Mouse (Mus musculus): ENCODE results near the gene Osbp2. TPM values are rescaled to one million over a fixed set of nuclear protein-coding genes. Genes with fewer than 3 reads are reported as not detected.

Gene Osbp2
- polyA plus RNA-seq, 1 experiment from 2014 or later = 0.32 TPM

DNA sequence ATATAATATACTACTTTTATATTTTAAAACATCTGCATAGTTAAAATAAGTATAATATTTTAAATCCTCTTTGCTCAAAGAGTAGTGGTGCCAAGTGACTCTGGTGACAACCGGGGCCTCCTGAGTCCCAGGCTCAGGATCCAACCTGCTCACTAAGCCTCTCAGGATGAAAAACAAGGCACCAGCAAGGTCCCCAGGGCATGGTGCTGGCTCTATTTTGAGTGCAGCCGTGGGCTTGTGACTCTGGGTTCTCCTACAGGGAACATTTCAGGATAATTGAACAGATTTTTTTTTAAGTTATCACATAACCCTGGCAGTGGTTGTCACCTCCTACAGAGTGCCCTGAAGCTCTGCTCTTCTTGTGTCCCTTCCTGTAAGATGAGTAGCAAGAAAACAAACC lies 17.4 kb downstream of the Osbp2 start:
- no peaks in the 10 kb centered on the region for H3K36me3 ChIP-seq
- H3K27me3 ChIP-seq (replicated peaks) = no peaks in the 10 kb centered on the region
- H3K4me2 ChIP-seq = no peak overlapping the region
- no peak for ATAC-seq (ENCODE audit: insufficient number of reproducible peaks, low FRiP score)
- H3K9ac ChIP-seq = no peak overlapping the region
- 54% methylated on average over 2 of the region's 2 CpGs for WGBS
- no peak overlapping the region for H3K27ac ChIP-seq (ENCODE audit: poor library complexity, severe bottlenecking)
- H3K4me3 ChIP-seq = no peak overlapping the region
- no peaks in the 10 kb centered on the region; the same call in 1 of the 2 replicates for H3K9me3 ChIP-seq (replicated peaks)
- H3K4me1 ChIP-seq (replicated peaks) = peaks cover 16% of the 10 kb centered on the region

DNA sequence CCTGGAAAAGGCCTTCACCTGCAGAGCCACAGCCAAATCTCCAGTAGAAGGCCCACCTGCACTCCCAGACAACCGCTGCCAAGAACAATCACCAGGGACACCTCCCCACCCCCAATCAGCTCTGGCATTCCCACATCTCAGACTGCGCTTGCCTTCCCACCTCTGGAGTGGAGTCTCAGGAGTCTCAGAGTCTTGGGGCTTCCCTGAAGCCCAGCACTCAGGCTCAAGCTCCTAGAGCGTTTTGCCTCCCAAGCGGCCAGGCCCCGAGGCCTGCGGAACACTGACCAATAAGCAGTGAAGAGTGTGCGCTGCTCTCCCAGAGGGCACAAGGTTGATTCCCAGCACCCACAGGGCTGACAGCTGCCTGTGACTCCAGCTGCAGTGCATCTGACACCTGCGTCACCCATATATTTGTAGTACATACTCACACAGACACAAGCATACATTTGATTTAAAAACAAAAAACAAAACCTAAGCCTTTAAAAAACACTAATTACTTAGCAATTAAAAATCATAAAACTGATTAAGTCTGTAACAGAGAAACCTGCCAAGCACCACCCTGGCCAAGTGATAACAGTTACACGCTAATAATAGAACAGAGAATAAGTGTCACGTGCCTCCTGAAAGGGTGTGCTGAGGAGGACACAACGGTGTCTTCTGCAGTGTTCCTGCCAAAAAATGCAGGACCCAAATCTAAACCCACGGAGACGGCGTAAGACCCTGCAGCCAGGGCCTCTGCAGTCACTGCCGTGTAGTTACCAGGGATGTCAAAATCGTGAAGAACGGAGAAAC lies 19.6 kb downstream of the Osbp2 start:
- Histone ChIP-seq H3K9ac (no peak overlapping the region), H3K4me1 (replicated peaks) (peaks cover 16% of the 10 kb centered on the region), H3K9me3 (replicated peaks) (no peaks in the 10 kb centered on the region; the same call in 1 of the 2 replicates), H3K4me2 (no peak overlapping the region), H3K4me3 (no peak overlapping the region), H3K27ac (ENCODE audit: poor library complexity, severe bottlenecking) (0 out of 2 replicates have a peak overlapping the region, but pooled peaks have one; percentile 12), H3K36me3 (no peaks in the 10 kb centered on the region), H3K27me3 (replicated peaks) (no peaks in the 10 kb centered on the region)
- no peak for ATAC-seq (ENCODE audit: insufficient number of reproducible peaks, low FRiP score)
- 61% methylated on average over 17 of the region's 17 CpGs for WGBS

GRCm38 (mm10) chr11:3835271-3835670 lies 28.4 kb downstream of the Osbp2 start:
- H3K4me3 ChIP-seq = no peak overlapping the region
- 67% methylated on average over 4 of the region's 4 CpGs for whole genome bisulfite sequencing
- no peak overlapping the region for H3K27ac ChIP-seq (ENCODE audit: poor library complexity, severe bottlenecking)
- H3K4me1 ChIP-seq (replicated peaks) = 0 out of 2 replicates have a peak, but pooled peaks cover 4% of the 10 kb centered on the region
- H3K36me3 ChIP-seq = no peaks in the 10 kb centered on the region
- H3K4me2 ChIP-seq = no peak overlapping the region
- no peak for ATAC-seq (ENCODE audit: insufficient number of reproducible peaks, low FRiP score)
- no peak overlapping the region for H3K9ac ChIP-seq
- peaks cover 10% of the 10 kb centered on the region for H3K27me3 ChIP-seq (replicated peaks)
- no peaks in the 10 kb centered on the region for H3K9me3 ChIP-seq (replicated peaks)

GRCm38 (mm10) chr11:3834421-3835098 lies 29.1 kb downstream of the Osbp2 start:
- H3K27ac ChIP-seq (ENCODE audit: poor library complexity, severe bottlenecking) = no peak overlapping the region
- H3K4me1 ChIP-seq (replicated peaks) = 0 out of 2 replicates have a peak, but pooled peaks cover 4% of the 10 kb centered on the region
- H3K36me3 ChIP-seq = no peaks in the 10 kb centered on the region
- no peaks in the 10 kb centered on the region for H3K9me3 ChIP-seq (replicated peaks)
- 0 out of 2 replicates have a peak, but pooled peaks have one; percentile 33 for ATAC-seq (ENCODE audit: insufficient number of reproducible peaks, low FRiP score)
- peaks cover 10% of the 10 kb centered on the region for H3K27me3 ChIP-seq (replicated peaks)
- WGBS = 44% methylated on average over 13 of the region's 13 CpGs
- H3K4me3 ChIP-seq = peak overlapping the region; percentile 12; the same call in 1 of the 2 replicates
- H3K4me2 ChIP-seq = peak overlapping the region; percentile 54
- H3K9ac ChIP-seq = no peak overlapping the region

DNA sequence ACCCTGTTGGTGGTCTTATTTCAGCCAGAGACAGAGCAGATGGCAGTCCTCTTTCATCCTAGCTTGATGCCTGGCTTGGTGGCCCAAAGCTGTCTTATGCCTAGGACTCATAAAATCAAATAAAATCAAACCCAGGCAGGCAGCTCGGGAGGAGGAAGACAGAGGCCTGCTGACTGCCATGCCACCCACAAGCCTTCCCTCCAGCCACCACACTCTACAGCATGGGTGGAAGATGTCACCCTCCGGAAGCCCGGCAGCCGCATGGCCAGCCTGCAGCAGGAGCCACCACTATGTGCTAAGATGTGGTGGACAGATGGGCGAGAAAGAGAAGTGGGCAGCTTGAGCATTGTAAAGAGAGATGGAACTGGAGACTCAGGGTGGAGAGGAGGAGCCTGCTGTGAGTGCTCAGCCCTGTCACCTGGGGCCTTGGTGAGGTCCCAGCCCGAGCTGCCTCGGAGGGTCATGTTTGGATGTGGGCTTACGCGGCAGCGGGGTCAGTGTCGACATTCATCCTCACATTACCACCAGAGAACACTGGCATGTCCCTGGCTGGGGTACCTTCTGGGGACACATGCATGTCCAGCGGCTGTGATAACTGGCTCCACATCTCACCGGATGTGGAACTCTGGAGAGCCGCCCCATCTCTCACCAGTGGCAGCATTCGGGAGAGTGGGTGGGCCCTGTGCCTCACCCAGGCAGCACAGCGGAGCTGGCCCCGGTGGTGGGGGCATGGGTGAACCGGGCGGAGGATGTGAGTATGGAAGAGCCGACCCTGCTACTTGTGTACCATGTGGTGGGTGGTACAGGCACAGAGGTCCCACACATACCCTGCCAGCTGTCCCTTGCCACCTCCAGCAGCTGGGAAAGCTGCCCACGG lies 29.9 kb downstream of the Osbp2 start:
- H3K27ac ChIP-seq (ENCODE audit: poor library complexity, severe bottlenecking) = no peak overlapping the region
- H3K9ac ChIP-seq = no peak overlapping the region
- peak overlapping the region; percentile 12; the same call in 1 of the 2 replicates for H3K4me3 ChIP-seq
- WGBS = 31% methylated on average over 21 of the region's 21 CpGs
- H3K36me3 ChIP-seq = no peaks in the 10 kb centered on the region
- no peak for ATAC-seq (ENCODE audit: insufficient number of reproducible peaks, low FRiP score)
- peaks cover 10% of the 10 kb centered on the region for H3K27me3 ChIP-seq (replicated peaks)
- H3K4me2 ChIP-seq = peak overlapping the region; percentile 54
- H3K9me3 ChIP-seq (replicated peaks) = 0 out of 2 replicates have a peak, but pooled peaks cover under 1% of the 10 kb centered on the region
- 0 out of 2 replicates have a peak, but pooled peaks cover 4% of the 10 kb centered on the region for H3K4me1 ChIP-seq (replicated peaks)

DNA sequence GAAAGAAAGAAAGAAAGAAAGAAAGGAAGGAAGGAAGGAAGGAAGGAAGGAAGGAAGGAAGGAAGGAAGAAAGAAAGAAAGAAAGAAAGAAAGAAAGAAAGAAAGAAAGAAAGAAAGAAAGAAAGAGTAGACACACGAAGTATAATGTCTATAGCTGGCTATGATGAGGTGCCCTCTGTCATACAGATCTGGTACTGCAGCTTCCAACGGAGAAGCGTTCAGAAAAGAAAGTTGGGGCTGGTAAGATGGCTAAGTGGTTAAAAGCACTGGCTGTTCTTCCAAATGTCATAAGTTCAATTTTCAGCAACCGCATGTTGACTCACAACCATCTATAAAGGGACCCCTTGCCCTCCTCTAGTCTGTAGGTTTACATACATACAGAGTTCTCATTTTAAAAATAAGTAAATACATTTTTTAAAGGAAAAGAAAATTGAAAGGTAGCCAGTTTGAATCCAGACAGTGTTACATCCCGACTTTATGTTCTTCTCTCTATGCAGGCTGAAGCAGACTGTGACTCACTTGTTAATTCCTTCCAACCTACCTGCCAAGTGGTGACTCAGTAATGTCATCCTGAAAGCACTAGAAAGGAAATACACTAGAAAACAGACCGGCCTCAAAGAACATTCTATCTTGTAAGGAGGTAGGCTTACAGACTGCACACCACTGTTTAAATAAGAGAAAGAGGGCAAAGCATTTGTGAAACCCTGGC lies 31.4 kb downstream of the Osbp2 start:
- Histone ChIP-seq H3K27ac (ENCODE audit: poor library complexity, severe bottlenecking) (no peak overlapping the region), H3K9me3 (replicated peaks) (peaks cover 10% of the 10 kb centered on the region), H3K27me3 (replicated peaks) (peaks cover 10% of the 10 kb centered on the region), H3K9ac (no peak overlapping the region), H3K4me1 (replicated peaks) (0 out of 2 replicates have a peak, but pooled peaks cover 4% of the 10 kb centered on the region), H3K36me3 (no peaks in the 10 kb centered on the region), H3K4me3 (no peak overlapping the region), H3K4me2 (no peak overlapping the region)
- no peak for ATAC-seq (ENCODE audit: insufficient number of reproducible peaks, low FRiP score)
- WGBS = 45% methylated on average over 6 of the region's 6 CpGs

DNA sequence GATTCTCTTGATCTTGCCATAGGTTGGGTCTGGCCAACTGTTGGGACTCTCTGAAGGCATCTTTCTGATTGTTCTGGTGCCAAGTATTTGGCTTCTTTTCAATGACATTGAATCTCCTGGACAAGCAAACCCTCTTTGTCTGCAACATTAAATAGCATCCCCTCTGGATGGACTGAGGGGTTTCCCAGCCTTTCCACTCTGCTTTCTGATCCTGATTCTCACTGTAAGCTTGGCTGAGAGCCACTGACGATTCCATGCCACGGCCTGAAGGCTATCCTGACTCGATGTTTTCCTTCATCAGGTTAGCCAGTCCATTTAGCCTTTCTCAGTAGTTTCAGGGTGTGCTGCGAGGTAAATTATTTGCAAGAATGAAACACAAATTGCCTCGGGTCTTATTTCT lies 34.0 kb downstream of the Osbp2 start:
- peaks cover 8% of the 10 kb centered on the region for H3K27me3 ChIP-seq (replicated peaks)

GRCm38 (mm10) chr11:3824138-3824537 lies 39.6 kb downstream of the Osbp2 start:
- Histone ChIP-seq H3K4me2 (no peak overlapping the region), H3K9ac (no peak overlapping the region), H3K27ac (ENCODE audit: poor library complexity, severe bottlenecking) (no peak overlapping the region), H3K36me3 (no peaks in the 10 kb centered on the region), H3K4me1 (replicated peaks) (no peaks in the 10 kb centered on the region), H3K4me3 (no peak overlapping the region), H3K27me3 (replicated peaks) (no peaks in the 10 kb centered on the region), H3K9me3 (replicated peaks) (peaks cover 12% of the 10 kb centered on the region)
- ATAC-seq (ENCODE audit: insufficient number of reproducible peaks, low FRiP score) = no peak
- 60% methylated on average over 5 of the region's 5 CpGs for WGBS

More for the DNA sequence above, 34.0 kb downstream of the Osbp2 start:
- no peak overlapping the region for H3K4me2 ChIP-seq
- WGBS = 80% methylated on average over 5 of the region's 5 CpGs
- no peak overlapping the region for H3K27ac ChIP-seq (ENCODE audit: poor library complexity, severe bottlenecking)
- no peak overlapping the region for H3K4me3 ChIP-seq
- 0 out of 2 replicates have a peak, but pooled peaks cover 4% of the 10 kb centered on the region for H3K4me1 ChIP-seq (replicated peaks)
- ATAC-seq (ENCODE audit: insufficient number of reproducible peaks, low FRiP score) = no peak
- no peaks in the 10 kb centered on the region for H3K36me3 ChIP-seq
- H3K9ac ChIP-seq = no peak overlapping the region
- H3K9me3 ChIP-seq (replicated peaks) = peaks cover 12% of the 10 kb centered on the region

DNA sequence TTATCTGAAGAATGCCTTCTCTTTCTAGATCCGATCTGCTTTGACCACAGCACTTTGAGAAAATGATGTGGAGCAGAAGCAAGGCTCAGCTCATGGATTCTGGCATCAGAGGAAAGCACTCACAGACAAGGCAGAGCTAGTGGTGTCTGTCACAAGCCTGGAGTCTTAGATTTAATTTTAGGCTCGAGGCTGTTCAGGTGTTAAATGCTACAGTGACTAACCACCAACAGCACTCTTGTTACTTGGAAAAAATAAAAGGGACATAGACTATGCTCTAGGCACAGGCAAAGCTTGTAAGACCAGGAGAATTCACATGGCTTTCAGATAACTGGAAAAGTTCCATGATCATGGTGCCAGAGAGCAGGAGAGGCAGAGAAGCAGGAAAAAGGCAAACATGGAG lies 40.3 kb downstream of the Osbp2 start:
- H3K27ac ChIP-seq (ENCODE audit: poor library complexity, severe bottlenecking) = no peak overlapping the region
- H3K4me1 ChIP-seq (replicated peaks) = no peaks in the 10 kb centered on the region
- no peak overlapping the region for H3K4me2 ChIP-seq
- 45% methylated on average over 2 of the region's 2 CpGs for WGBS
- H3K36me3 ChIP-seq = no peaks in the 10 kb centered on the region
- H3K9ac ChIP-seq = no peak overlapping the region
- H3K27me3 ChIP-seq (replicated peaks) = no peaks in the 10 kb centered on the region
- no peak for ATAC-seq (ENCODE audit: insufficient number of reproducible peaks, low FRiP score)
- no peak overlapping the region for H3K4me3 ChIP-seq
- H3K9me3 ChIP-seq (replicated peaks) = peaks cover 8% of the 10 kb centered on the region

- no peak overlapping the region for H3K4me2 ChIP-seq
- no peak overlapping the region for H3K9ac ChIP-seq
- H3K4me3 ChIP-seq = no peak overlapping the region
- no peak overlapping the region for H3K27ac ChIP-seq (ENCODE audit: poor library complexity, severe bottlenecking)
- no peaks in the 10 kb centered on the region; the same call in 1 of the 2 replicates for H3K9me3 ChIP-seq (replicated peaks)
- H3K36me3 ChIP-seq = no peaks in the 10 kb centered on the region
- WGBS = 30% methylated on average over 4 of the region's 4 CpGs
- ATAC-seq (ENCODE audit: insufficient number of reproducible peaks, low FRiP score) = no peak
- no peaks in the 10 kb centered on the region for H3K4me1 ChIP-seq (replicated peaks)
- no peaks in the 10 kb centered on the region for H3K27me3 ChIP-seq (replicated peaks)
These were observed 45.5 kb downstream of the Osbp2 start for GRCm38 (mm10) chr11:3817986-3818758.
